Mouse (Mus musculus): Measurements from ENCODE around the gene Ogfr.
A peak's percentile ranks its signal among the peaks of the same experiment; 100 is the strongest.

Ogfr gene

DNA sequence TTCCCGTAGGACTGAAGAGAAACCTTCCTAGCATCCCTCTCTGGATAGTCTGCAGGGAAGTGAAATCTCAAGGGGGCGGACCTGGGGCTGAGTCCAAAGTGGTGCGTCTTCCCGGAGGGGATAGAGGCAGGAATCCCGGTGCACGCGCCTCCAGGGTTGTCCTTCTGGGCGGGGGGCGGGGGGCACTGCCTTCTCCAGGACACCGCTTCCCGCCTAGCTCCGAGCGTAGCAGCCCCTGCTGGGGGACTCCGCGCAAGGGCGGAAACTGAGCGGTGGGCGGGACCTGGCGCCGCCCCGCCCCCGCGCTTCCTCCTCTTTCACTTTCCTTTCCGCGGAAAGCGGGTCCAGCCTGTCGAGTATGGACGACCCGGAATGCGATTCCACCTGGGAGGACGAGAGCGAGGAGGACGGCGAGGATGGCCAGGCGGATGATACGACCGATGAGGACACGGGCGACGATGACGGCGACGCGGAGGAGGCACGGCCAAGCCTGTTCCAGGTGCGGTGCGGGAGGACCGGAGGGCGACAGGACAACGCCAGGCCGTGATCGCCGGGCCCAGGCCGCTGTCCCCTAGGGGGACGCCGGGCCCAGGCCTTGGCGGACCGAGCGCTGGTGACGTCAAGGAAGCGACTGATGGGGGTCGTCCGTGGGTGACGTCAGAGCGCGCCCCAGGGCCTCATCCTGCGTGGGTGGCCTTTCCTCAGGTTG lies at the start of gene Ogfr:
TSS of gene Ogfr (plus strand) at position 123 of the 709 bp plus-strand sequence.
- DNase-seq (ENCODE audit: low spot score) = peak; percentile 52

DNA sequence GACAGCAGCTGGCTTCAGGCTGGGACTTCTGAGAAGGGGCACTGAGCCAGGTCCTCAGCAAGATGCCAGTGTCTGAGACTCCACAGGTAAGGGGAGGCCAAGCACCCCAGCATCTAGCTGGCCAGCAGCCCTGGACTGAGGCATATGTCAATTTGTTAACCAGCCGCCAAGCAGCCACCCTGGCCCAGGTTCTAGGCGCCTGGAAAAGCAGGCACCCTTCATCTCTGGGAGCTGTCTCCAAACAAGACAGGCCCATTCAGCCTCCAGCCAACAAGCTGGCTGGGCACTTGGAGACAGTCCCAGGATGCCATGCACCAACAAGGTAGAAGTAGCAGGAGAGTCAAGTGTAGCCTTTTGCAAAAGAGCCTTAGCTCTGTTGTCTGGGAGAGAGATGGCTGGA lies 45.4 kb upstream of the Ogfr start:
- DNase-seq (ENCODE audit: low spot score) = no peak

DNA sequence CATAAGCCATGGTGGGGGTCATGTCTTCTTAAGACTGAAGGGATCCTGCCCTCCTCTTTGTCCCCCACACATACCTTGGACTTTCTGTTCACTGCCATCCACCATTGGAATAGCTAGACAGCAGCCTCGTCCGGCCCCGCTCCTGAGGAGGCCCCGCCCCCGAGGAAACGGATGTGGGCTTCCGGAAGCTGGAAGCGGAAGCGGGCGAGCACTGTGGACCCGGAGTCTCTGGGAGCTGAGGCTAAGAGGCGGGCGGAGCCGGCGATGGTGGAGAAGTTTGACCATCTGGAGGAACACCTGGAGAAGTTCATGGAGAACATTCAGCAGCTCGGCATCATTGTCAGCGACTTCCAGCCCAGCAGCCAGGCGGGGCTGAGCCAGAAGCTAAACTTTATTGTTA lies 44.0 kb upstream of the Ogfr start:
- DNase-seq (ENCODE audit: low spot score) = no peak

DNA sequence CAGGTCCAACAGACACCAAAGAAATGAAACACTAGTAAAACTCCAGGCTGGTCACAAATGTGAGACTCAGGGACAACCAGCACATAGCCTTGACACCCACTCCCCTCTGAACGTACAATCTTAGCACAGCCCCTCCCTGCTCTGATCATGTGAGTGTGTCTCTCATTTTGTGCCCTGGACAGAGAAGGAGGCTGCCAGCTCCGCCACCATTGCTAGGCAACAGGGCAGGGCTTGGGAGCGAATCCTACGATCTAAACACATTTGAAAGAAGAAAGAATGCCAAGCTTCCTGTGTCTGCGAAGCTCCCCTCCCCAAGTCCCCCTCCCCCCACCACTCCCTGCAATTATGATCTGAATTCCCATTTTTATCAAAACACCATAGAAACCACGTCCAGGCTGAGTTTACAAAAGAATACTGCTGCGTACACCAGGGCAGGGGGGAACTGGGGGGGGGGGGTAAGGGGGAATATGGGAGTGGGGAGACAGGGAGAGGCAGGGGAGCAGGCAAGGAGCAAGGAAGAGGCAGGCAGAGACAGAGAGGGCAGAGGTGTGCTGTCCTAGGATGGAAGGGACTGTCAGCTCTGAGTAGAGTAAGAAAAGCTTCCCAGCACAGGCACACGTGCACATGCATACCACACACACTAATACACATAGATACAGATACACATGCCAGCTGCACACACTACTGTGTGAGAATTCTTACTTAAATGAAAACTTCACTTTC lies 41.5 kb upstream of the Ogfr start:
- DNase-seq (ENCODE audit: low spot score) = no peak

DNA sequence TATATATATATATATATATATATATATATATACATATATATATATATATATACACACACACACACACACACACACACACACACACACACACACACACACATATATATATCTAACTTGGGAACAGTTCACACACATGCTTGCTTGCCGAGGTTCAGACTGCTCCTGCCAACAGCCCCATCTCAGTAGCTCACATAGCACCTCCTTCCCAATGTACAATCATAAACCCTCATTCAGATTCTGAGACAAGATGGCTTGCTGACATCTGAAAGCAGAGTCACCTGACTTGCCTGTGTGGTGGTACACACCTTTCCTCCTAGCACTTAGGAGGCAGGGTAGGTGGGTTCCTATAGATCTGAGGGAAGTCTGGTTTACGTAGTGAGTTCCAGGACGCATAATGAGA lies 36.7 kb upstream of the Ogfr start:
- no peak for DNase-seq (ENCODE audit: low spot score)

DNA sequence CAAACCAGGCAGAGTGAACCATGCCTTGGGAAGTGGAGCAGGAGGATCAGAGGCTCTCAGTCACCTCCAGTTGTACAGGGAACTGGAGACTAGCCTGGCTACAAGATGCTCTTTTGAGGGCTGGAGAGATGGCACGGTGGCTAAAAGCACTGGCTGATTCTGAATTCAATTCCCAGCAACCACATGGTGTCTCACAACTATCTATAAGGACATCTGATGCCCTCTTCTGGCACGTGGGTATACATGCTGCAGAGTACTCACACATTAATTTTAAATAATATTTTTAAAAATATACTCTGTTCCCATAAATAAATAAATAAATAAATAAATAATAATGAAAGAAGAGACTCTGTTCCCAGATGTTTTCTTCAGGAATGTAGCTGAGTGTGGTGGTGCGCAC lies 33.8 kb upstream of the Ogfr start:
- no peak for DNase-seq (ENCODE audit: low spot score)

DNA sequence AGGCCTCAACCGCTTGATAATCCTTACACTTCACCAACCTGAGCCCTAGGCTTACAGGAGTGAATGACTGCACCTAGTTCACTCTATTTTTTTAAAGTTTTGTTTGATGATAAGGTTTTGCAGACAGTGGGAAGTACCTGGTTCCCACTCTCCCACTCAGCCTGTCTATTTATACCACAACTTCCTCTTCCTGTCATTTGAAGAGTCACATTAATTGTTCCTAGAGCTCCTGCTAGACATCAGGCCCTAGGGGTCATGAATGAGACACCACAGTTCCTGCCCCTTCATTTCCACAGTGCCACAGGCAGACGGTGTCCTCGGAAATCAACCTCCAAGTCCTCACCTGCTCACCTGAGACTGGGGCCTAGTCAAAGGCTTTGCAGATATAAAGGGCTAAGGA lies 32.6 kb upstream of the Ogfr start:
- DNase-seq (ENCODE audit: low spot score) = no peak

DNA sequence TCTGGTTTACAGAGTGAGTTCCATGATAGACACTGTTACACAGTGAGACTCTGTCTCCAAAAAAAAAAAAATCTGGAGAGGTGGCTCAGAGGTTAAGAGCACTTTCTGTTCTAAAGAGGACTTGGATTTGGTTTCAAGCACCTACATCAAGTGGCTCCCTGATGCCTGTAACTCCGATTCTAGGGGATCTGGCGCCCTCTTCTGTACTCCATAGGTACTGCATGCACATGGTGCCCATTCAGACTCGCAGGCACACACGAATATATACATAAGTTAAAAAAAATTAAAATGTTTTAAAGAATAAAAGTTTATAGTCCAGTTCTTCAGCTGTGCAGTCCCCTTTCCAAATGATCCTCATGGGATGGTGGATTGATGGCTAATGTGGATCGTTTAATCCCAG lies 28.8 kb upstream of the Ogfr start:
- DNase-seq (ENCODE audit: low spot score) = no peak

DNA sequence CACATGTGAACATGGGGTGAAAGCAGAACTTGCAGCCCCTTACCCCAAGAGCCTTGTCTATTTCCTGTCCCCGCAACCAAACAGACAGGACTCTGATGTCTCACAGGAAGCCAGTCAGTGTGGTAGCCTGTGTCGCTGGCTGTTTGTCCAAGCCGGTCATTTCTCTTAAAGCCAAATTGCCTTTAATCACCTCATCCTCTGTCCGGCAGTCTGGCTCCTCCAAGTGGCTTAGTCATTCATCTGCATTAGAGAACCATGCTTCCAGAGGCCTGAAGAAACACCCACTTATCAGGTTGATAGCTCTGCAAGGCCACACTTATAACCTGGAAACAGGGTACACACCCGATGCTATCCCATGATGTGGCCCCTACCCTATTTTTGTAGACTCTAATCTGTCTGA lies 26.9 kb upstream of the Ogfr start:
- DNase-seq (ENCODE audit: low spot score) = no peak

DNA sequence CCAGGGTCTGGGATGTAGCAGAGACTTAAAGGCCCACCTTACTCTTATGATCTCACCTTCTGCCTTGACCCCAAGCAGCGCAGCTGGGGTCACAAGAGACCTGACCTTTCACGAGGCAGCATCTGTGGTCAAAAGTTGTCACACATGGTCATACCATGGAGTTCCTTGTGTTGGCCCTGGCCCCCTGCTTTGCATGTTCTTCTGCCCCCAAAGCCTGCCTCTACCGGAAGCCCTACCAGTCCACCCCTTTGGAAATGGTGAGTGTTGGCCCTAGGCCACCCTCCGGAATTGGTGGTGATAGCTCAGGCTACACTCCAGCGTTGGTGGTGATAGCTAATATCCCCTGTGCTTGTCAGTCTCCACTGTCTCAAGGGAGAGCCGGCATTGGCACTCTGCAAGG lies 25.7 kb upstream of the Ogfr start:
- DNase-seq (ENCODE audit: low spot score) = no peak

DNA sequence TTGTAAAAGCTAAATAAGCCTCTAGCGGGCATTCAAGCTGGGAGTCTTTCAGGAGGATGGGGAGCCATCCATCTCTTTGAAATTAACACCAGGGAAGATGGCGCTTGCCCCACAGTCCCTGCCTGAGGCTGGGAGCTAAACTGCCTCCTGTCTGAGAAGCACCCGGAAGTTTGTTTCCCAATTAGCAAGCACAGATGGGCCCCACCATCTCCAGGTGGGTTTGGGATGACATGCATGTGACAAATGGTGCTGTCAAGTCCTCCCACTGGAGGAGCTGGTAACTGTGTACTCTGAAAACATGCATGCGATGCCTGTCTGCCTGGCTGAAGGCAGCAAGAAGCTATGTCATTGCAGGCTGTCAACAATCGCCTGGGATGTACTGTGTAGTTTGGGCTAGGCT lies 25.2 kb upstream of the Ogfr start:
- no peak for DNase-seq (ENCODE audit: low spot score)

DNA sequence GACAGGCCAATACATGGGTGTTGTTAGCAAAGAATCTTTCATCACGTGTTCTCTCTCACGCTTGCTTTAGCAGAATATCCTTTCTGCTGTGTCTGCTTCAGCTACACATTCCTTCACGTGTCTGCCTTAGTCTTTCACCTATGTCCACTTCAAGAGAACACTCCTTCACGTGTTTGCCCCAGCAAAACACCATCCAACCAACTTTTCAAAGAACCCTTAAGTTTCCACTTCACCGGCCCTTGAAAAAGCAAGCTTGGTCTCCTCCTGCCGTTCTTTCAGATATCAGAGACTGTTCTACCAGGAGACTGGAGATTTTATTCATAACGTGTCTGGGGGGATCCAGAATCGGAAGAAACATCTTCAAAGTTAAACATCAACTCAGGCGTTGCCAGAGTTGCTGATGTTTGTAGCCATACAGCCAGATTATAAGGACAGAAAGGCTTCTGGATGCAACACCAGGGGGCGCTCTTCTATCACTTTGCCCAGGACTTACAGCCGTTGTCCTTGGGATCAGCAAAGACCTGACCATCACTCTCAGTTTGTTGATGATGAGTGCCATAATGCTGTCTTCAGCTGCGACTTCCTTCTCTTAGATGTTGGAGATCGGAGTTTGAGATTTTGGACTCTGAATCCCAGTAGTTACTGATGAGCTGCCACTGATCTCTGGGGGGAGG lies 22.7 kb upstream of the Ogfr start:
- no peak for DNase-seq (ENCODE audit: low spot score)

DNA sequence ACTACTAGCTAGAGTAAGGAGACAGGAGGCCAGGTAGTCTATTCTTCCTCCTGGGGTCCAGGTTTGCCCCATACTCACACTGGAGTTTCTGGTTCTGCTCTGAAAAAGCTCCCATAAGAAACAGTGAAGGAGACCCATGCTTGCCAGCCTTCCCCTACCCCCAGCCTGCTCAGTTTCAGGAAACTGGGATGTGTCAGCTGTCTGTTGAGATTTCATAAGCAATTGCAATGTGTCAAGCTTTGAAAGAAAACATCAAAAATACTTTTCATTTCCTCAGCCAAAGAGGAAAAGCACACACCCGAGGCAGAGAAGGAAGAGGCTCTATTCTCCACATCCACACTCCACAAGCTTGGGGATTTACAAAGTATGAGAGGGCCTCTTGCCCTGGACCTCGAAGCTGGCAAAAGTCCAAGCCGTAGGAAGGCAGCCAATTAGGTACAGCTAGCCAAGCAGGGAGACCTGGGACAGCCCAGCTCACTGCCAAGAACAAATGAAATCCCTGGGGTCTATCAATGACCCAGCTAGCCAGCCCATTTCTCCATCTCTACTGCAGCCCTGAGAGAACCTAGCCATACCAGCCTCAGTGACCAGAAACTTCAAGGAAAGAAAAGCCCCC lies 19.9 kb upstream of the Ogfr start:
- DNase-seq (ENCODE audit: low spot score) = no peak

DNA sequence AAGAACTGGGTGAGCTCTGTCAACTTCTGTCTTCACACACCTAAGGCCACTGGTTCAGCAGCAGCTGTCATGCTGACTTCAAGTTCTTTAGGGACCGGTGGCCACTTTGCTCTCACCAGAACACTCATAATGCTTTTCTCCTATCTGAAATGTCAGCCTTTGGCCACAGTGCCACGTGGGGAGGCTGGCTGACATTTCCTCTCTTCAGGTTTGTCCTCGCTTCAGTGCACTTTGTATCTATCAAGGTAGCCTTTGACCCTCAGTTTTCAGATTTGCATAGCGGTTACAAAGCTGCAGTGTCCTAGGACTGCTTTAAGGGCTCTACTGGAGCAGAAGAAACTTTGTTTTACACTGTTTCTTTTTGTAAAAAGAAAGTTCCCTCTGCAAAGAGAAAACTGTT lies 12.6 kb upstream of the Ogfr start:
- no peak for DNase-seq (ENCODE audit: low spot score)

DNA sequence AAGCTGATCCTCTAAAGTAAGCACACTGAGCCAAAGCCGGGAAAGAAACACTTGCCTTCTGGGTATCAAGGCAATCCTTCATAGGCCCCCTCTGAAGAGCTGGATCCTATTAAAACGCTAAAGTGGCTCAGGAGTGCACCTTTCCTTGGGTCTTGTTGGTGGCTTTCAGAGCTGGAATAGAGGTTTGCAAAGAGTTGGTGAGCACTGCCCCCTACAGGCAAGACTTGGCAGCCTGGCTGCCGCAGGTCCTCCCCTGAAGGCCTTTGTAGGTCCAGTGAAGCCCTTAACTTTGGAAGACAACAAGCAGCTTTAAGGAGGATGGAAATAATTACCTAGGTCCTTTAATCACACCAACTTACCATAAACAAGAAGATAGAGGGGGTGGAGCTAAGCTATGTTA lies 10.4 kb upstream of the Ogfr start:
- DNase-seq (ENCODE audit: low spot score) = no peak

DNA sequence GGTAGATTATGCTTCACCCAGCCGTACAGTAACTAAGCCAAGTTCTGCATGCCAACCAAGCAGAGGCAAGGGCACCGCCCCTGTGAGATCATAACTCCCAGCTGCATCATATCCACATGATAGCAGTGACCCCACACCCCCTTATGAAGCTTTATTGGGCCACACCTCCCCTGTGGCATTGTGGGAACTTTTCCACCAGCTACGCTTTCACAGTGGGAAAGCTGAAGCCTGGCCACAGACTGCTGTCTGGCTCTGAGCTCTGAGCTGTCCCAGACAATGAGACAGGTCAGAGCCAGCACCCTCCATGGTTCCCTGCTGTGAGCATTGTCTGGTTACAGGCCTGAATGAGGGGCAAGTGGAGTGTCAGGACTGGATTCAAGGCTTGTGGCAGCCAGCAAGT lies 8.0 kb upstream of the Ogfr start, which contains the start of gene Mrgbp:
TSS of gene Mrgbp (plus strand) at position 303 of the 400 bp plus-strand sequence.
- no peak for DNase-seq (ENCODE audit: low spot score)

DNA sequence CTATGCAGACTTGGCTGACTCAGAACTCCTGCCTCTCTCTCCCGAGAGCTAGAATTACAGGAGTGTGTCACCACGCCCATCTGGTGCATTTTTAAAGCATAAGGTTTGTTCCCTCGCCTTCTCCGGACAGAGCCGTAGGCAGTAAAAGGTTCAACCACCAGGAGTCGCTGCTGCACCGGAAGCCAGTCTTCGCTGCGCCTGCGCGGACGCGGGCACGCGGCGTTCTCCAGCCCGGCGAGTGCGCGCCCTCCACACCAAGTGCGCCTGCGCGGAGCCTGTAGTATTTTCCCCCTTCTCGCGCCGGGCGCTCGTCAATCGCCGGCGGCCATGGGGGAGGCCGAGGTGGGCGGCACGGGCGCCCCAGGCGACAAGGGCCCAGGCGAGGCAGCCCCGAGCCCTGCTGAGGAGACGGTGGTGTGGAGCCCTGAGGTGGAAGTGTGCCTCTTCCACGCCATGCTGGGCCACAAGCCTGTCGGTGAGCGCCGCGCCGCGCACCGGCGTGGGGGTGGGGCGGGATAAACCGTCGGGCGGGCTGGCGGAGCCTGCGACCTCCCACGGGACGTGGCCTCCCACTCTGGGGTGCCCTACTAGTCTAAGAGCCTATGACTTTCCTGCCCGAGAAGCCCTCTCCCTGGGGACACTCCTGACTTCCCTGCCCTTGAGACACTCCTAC lies 6.4 kb upstream of the Ogfr start:
- peak; percentile 92 for DNase-seq (ENCODE audit: low spot score)

DNA sequence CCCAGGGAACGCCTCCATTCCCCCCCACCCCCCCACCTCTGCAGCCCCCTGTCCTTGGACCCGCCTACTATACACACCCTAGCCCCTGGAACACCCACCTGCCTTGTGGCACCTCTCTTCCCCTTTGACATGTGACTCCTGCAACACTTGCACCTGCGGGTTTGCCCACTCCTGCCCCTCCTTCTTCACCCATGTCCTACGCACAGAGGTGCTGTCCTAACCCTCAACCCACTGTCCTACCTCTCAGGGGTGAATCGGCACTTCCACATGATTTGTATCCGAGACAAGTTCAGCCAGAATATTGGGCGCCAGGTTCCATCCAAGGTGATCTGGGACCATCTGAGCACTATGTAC lies 5.9 kb upstream of the Ogfr start:
- no peak for DNase-seq (ENCODE audit: low spot score)

DNA sequence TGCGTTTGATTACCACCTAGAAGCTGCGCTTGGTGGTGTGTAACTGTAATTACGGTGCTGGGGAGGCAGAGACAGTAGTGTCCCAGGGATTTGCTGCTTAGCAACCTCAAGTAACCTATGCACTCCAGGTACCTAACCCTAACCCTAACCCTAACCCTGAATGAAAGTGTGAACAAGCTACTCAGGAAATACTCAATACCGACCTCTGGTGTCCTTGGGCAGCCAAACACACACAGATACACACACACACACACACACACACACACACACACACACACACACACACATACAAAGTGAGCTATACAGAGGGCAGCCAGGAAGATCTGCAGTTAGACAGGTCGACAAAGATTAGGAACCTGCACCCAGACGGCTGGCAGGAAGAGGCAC lies 316 bp upstream of the Ogfr start:
- DNase-seq (ENCODE audit: low spot score) = no peak

DNA sequence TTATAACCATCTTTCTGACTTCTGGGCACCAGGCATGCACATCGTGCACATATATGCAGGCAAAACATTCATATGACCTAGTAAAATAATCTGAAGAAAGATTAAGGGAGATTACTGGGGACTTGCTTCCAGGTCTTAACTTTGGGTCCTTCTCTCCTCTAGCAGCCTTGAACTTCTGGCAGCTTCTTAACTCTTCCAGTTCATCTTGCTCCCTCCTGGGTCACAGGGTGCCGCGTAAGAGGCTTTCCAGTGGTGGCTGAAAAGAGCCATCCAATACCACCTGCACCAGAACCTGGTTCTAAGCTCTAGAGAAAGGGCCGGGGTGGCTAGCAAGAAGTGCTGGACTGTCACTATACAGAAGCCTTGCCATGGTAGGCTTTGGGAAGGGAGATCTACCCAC lies 8.4 kb downstream of the Ogfr start, which contains the start of gene Col9a3:
TSS of gene Col9a3 (plus strand) at position 301 of the 400 bp plus-strand sequence.
- DNase-seq (ENCODE audit: low spot score) = no peak

DNA sequence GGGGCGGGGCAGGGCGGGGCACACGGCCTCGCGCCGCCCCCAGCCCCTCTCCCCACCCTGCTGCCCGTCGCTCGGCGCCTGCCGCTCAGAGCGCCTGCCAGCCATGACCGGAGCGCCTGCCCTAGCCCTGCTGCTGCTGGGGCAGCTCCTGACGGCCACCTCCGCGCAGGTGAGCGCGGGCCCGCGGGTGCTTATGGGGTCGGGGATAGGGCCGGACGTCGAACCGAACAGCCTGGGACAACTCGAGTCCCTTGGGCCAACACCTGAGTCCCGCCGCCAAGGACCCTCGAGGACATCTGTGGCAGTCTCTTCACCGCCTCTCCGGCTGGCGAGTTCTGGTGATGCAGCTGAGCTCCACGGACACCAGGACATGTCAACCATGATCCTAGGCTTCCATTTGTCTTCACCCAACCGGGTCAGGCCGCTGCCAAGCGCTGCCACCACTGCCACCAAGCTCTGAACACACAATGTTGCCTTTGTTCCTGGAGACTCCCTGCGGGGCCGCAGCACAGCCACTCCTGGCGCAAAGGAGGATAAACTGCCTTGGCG lies 9.2 kb downstream of the Ogfr start:
- DNase-seq (ENCODE audit: low spot score) = no peak

DNA sequence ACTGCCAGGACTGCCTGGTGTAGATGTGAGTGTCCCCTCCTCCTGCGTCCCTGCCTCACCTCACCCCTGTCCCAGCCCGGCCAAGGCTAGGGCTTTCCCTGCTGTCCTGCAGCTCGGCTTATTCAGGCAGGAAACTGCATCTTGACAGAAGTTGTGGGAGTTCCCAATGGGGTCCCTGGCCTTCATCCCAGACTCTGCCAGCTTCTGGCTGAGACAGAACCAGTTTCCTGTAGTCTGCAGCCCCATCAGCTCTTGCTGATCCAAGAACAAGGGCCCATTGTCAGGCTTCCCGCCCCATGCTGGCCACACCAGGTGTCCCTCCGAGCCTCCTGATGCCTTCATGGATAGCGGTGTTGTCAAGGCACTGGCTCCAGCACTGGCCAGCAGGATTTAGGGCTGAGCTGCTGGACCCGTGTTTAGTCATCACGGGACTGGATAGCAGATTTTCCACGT lies 11.6 kb downstream of the Ogfr start:
- DNase-seq (ENCODE audit: low spot score) = no peak

Data from layer of hippocampus, adult 9-10 months (tissue).